Mouse (Mus musculus): Measurements from ENCODE around the gene Olfr1046. TPM values are rescaled to one million over a fixed set of nuclear protein-coding genes. Genes with fewer than 3 reads are reported as not detected.
"Not testable (repeated sequence)": the region's sequence is repeated elsewhere in the genome, so short reads cannot be mapped to it uniquely, and the experiment has no call there.

Olfr1046 gene
- polyA plus RNA-seq (2014; fragmentation: Nextera tagmentation; extraction: Ambion mirVana) = not detected in 2 replicates

DNA sequence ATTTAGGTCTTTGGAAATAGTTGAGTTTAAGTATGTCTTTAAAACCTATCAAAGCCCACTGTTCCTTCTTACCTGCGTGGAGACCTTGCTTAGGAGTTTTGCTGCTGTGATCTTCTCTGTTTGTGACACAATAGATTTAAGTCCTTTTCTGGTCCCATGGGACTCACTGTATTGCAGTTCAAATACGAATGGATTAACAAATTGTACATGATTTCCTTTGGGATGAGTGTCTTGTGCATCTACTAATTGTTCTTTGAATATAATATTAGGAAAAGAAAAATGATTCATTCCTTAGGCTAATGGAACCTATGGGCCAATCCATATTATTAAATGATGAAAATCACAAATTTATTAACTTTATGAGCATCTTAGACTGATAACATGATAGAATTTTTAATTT is at the start of gene Olfr1046:
Gene Olfr1046, minus strand, starts transcription at position 101 of the 400 bp plus-strand sequence.
- no peak for ATAC-seq (ENCODE audit: insufficient number of reproducible peaks, insufficient read depth, low FRiP score, low read depth)
- 75% methylated on average over 2 of the region's 2 CpGs for WGBS
- H3K27ac ChIP-seq (ENCODE audit: low read length) = no peak within 1 kb of the TSS
- no peaks in the 10 kb centered on the region for H3K36me3 ChIP-seq (ENCODE audit: control insufficient read depth, insufficient read depth, low read length)
- no peaks in the 10 kb centered on the region for H3K27me3 ChIP-seq (ENCODE audit: control insufficient read depth, insufficient read depth, low read length)
- no peak within 1 kb of the TSS for H3K9ac ChIP-seq (replicated peaks; ENCODE audit: low read depth, low read length)
- no peak within 1 kb of the TSS for H3K4me3 ChIP-seq (ENCODE audit: low read depth, low read length)
- H3K4me1 ChIP-seq (ENCODE audit: control insufficient read depth, insufficient read depth, low read length) = no peaks in the 10 kb centered on the region
- no peak within 1 kb of the TSS for H3K4me2 ChIP-seq (replicated peaks; ENCODE audit: low read depth, low read length)
- H3K9me3 ChIP-seq (ENCODE audit: control insufficient read depth, low read depth, low read length) = no peaks in the 10 kb centered on the region

- not testable (repeated sequence) for H3K27ac ChIP-seq (ENCODE audit: low read length); H3K27me3 ChIP-seq (ENCODE audit: control insufficient read depth, insufficient read depth, low read length); H3K4me1 ChIP-seq (ENCODE audit: control insufficient read depth, insufficient read depth, low read length); H3K36me3 ChIP-seq (ENCODE audit: control insufficient read depth, insufficient read depth, low read length); H3K9me3 ChIP-seq (ENCODE audit: control insufficient read depth, low read depth, low read length); H3K4me2 ChIP-seq (replicated peaks; ENCODE audit: low read depth, low read length); H3K4me3 ChIP-seq (ENCODE audit: low read depth, low read length); H3K9ac ChIP-seq (replicated peaks; ENCODE audit: low read depth, low read length); ATAC-seq (ENCODE audit: insufficient number of reproducible peaks, insufficient read depth, low FRiP score, low read depth)
Measured at GRCm38 (mm10) chr2:86258228-86258627, 39.1 kb upstream of the Olfr1046 start, which contains the start of gene Olfr1049. Olfr1049 (minus strand) TSS chr2:86258328.

- no peak within 1 kb of the TSS for H3K27ac ChIP-seq (ENCODE audit: low read length)
- no peaks in the 10 kb centered on the region for H3K27me3 ChIP-seq (ENCODE audit: control insufficient read depth, insufficient read depth, low read length)
- H3K36me3 ChIP-seq (ENCODE audit: control insufficient read depth, insufficient read depth, low read length) = no peaks in the 10 kb centered on the region
- no peaks in the 10 kb centered on the region for H3K9me3 ChIP-seq (ENCODE audit: control insufficient read depth, low read depth, low read length)
- H3K9ac ChIP-seq (replicated peaks; ENCODE audit: low read depth, low read length) = no peak within 1 kb of the TSS
- H3K4me1 ChIP-seq (ENCODE audit: control insufficient read depth, insufficient read depth, low read length) = no peaks in the 10 kb centered on the region
- no peak within 1 kb of the TSS for H3K4me3 ChIP-seq (ENCODE audit: low read depth, low read length)
- no peak within 1 kb of the TSS for H3K4me2 ChIP-seq (replicated peaks; ENCODE audit: low read depth, low read length)
- ATAC-seq (ENCODE audit: insufficient number of reproducible peaks, insufficient read depth, low FRiP score, low read depth) = no peak
Measured at GRCm38 (mm10) chr2:86240189-86240588, 21.1 kb upstream of the Olfr1046 start, which contains the start of gene Olfr1048. Olfr1048 (minus strand) TSS chr2:86240289.

DNA sequence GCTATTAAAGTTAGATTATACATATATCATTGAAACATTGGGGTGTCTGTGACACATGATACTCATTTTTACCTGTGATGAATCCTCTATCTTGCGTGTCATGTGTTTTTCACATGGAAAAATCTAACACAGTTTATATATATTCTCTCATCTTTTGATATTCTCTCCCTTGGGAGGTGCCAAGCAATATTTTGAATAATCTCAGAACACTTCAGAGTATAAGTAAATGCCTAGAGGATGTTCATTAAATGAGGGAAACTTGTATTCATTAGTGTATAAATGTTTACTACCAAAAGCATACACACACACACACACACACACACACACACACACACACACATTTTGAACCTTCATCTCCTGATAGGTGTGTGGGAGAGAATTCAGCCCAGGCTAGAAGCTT is 12.2 kb upstream of the Olfr1046 start, which contains the start of gene Olfr1047:
Gene Olfr1047, minus strand, starts transcription at position 101 of the 400 bp plus-strand sequence.
- WGBS = 85% methylated on average over 1 of the region's 1 CpGs

GRCm38 (mm10) chr2:86202909-86203308 is 16.2 kb downstream of the Olfr1046 start, which contains the start of gene Olfr1045:
Olfr1045 (minus strand) TSS chr2:86203009.
- H3K27me3 ChIP-seq (ENCODE audit: control insufficient read depth, insufficient read depth, low read length) = no peaks in the 10 kb centered on the region
- no peak within 1 kb of the TSS for H3K9ac ChIP-seq (replicated peaks; ENCODE audit: low read depth, low read length)
- H3K36me3 ChIP-seq (ENCODE audit: control insufficient read depth, insufficient read depth, low read length) = no peaks in the 10 kb centered on the region
- H3K4me3 ChIP-seq (ENCODE audit: low read depth, low read length) = no peak within 1 kb of the TSS
- no peak for ATAC-seq (ENCODE audit: insufficient number of reproducible peaks, insufficient read depth, low FRiP score, low read depth)
- H3K4me1 ChIP-seq (ENCODE audit: control insufficient read depth, insufficient read depth, low read length) = no peaks in the 10 kb centered on the region
- no peak within 1 kb of the TSS for H3K4me2 ChIP-seq (replicated peaks; ENCODE audit: low read depth, low read length)
- H3K27ac ChIP-seq (ENCODE audit: low read length) = no peak within 1 kb of the TSS
- H3K9me3 ChIP-seq (ENCODE audit: control insufficient read depth, low read depth, low read length) = no peaks in the 10 kb centered on the region

More for the DNA sequence above, 12.2 kb upstream of the Olfr1046 start, which contains the start of gene Olfr1047:
- Histone ChIP-seq H3K9ac (replicated peaks; ENCODE audit: low read depth, low read length) (no peak within 1 kb of the TSS), H3K27ac (ENCODE audit: low read length) (no peak within 1 kb of the TSS), H3K27me3 (ENCODE audit: control insufficient read depth, insufficient read depth, low read length) (no peaks in the 10 kb centered on the region), H3K4me2 (replicated peaks; ENCODE audit: low read depth, low read length) (no peak within 1 kb of the TSS), H3K9me3 (ENCODE audit: control insufficient read depth, low read depth, low read length) (no peaks in the 10 kb centered on the region), H3K36me3 (ENCODE audit: control insufficient read depth, insufficient read depth, low read length) (no peaks in the 10 kb centered on the region), H3K4me3 (ENCODE audit: low read depth, low read length) (no peak within 1 kb of the TSS), H3K4me1 (ENCODE audit: control insufficient read depth, insufficient read depth, low read length) (no peaks in the 10 kb centered on the region)
- ATAC-seq (ENCODE audit: insufficient number of reproducible peaks, insufficient read depth, low FRiP score, low read depth) = no peak

- no peaks in the 10 kb centered on the region for H3K27me3 ChIP-seq (ENCODE audit: control insufficient read depth, insufficient read depth, low read length)
- 54% methylated on average over 1 of the region's 1 CpGs for WGBS
- H3K4me1 ChIP-seq (ENCODE audit: control insufficient read depth, insufficient read depth, low read length) = no peaks in the 10 kb centered on the region
- no peak overlapping the region for H3K4me3 ChIP-seq (ENCODE audit: low read depth, low read length)
- H3K27ac ChIP-seq (ENCODE audit: low read length) = no peak overlapping the region
- H3K9me3 ChIP-seq (ENCODE audit: control insufficient read depth, low read depth, low read length) = no peaks in the 10 kb centered on the region
- no peak overlapping the region for H3K4me2 ChIP-seq (replicated peaks; ENCODE audit: low read depth, low read length)
- no peak overlapping the region for H3K9ac ChIP-seq (replicated peaks; ENCODE audit: low read depth, low read length)
- no peaks in the 10 kb centered on the region for H3K36me3 ChIP-seq (ENCODE audit: control insufficient read depth, insufficient read depth, low read length)
- ATAC-seq (ENCODE audit: insufficient number of reproducible peaks, insufficient read depth, low FRiP score, low read depth) = no peak
Measured at GRCm38 (mm10) chr2:86195863-86196262, 23.3 kb downstream of the Olfr1046 start.

- Histone ChIP-seq H3K4me1 (ENCODE audit: control insufficient read depth, insufficient read depth, low read length) (no peaks in the 10 kb centered on the region), H3K9me3 (ENCODE audit: control insufficient read depth, low read depth, low read length) (no peaks in the 10 kb centered on the region), H3K27me3 (ENCODE audit: control insufficient read depth, insufficient read depth, low read length) (no peaks in the 10 kb centered on the region), H3K9ac (replicated peaks; ENCODE audit: low read depth, low read length) (no peak within 1 kb of the TSS), H3K4me3 (ENCODE audit: low read depth, low read length) (no peak within 1 kb of the TSS), H3K4me2 (replicated peaks; ENCODE audit: low read depth, low read length) (no peak within 1 kb of the TSS), H3K36me3 (ENCODE audit: control insufficient read depth, insufficient read depth, low read length) (no peaks in the 10 kb centered on the region), H3K27ac (ENCODE audit: low read length) (no peak within 1 kb of the TSS)
- ATAC-seq (ENCODE audit: insufficient number of reproducible peaks, insufficient read depth, low FRiP score, low read depth) = no peak
Measured at GRCm38 (mm10) chr2:86185583-86185982, 33.5 kb downstream of the Olfr1046 start, which contains the start of gene Olfr52. Olfr52 (minus strand) TSS chr2:86185683.

- Histone ChIP-seq H3K27ac (ENCODE audit: low read length) (no peak overlapping the region), H3K4me1 (ENCODE audit: control insufficient read depth, insufficient read depth, low read length) (no peaks in the 10 kb centered on the region), H3K4me2 (replicated peaks; ENCODE audit: low read depth, low read length) (no peak overlapping the region), H3K9ac (replicated peaks; ENCODE audit: low read depth, low read length) (no peak overlapping the region), H3K4me3 (ENCODE audit: low read depth, low read length) (no peak overlapping the region), H3K9me3 (ENCODE audit: control insufficient read depth, low read depth, low read length) (no peaks in the 10 kb centered on the region), H3K36me3 (ENCODE audit: control insufficient read depth, insufficient read depth, low read length) (no peaks in the 10 kb centered on the region), H3K27me3 (ENCODE audit: control insufficient read depth, insufficient read depth, low read length) (no peaks in the 10 kb centered on the region)
- 70% methylated on average over 3 of the region's 3 CpGs for WGBS
- no peak for ATAC-seq (ENCODE audit: insufficient number of reproducible peaks, insufficient read depth, low FRiP score, low read depth)
Measured at GRCm38 (mm10) chr2:86179950-86180349, 39.2 kb downstream of the Olfr1046 start.

DNA sequence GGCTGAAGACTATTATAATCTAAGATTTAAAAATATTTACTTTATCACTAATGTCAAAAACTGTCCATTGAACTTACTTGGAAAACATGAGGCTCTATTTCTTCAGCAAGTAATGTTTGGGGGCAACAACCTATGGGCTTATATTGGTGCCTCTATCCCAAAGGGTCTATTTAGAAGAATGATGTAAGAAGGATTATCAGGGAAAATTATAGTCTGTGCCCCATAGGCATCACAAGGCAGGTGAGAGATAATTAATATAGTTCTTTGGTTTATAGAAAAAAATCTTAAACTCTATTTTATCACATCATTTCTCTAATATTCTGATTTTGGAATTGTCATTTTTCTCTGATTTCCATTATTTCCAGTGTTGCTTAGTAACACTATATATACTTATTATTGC is 41.4 kb downstream of the Olfr1046 start, which contains the start of gene Olfr1044:
Gene Olfr1044, minus strand, starts transcription at position 101 of the 400 bp plus-strand sequence.
- no peaks in the 10 kb centered on the region for H3K27me3 ChIP-seq (ENCODE audit: control insufficient read depth, insufficient read depth, low read length)
- H3K4me2 ChIP-seq (replicated peaks; ENCODE audit: low read depth, low read length) = no peak within 1 kb of the TSS
- no peaks in the 10 kb centered on the region for H3K4me1 ChIP-seq (ENCODE audit: control insufficient read depth, insufficient read depth, low read length)
- no peak within 1 kb of the TSS for H3K4me3 ChIP-seq (ENCODE audit: low read depth, low read length)
- no peak for ATAC-seq (ENCODE audit: insufficient number of reproducible peaks, insufficient read depth, low FRiP score, low read depth)
- H3K27ac ChIP-seq (ENCODE audit: low read length) = no peak within 1 kb of the TSS
- H3K36me3 ChIP-seq (ENCODE audit: control insufficient read depth, insufficient read depth, low read length) = no peaks in the 10 kb centered on the region
- H3K9me3 ChIP-seq (ENCODE audit: control insufficient read depth, low read depth, low read length) = no peaks in the 10 kb centered on the region
- no peak within 1 kb of the TSS for H3K9ac ChIP-seq (replicated peaks; ENCODE audit: low read depth, low read length)

Data from stomach, embryonic 14.5 days (tissue).